Mouse (Mus musculus) C2C12 (cell line): ENCODE measurements around the gene 3100002H09Rik. TPM values are rescaled to one million over a fixed set of nuclear protein-coding genes. Genes with fewer than 3 reads are reported as not detected.

Experiments
- H3K27me3 ChIP-seq: one replicate; pipeline ENCODE4 v1.6.1; 2011; ENCODE audit not compliant: control insufficient read depth, insufficient read depth, insufficient read length
- H3K36me3 ChIP-seq: one replicate; pipeline ENCODE4 v1.6.1; 2011; ENCODE audit not compliant: control insufficient read depth, insufficient read depth
- H3K4me3 ChIP-seq: one replicate; pipeline ENCODE4 v1.5.1; 2011; ENCODE audit warnings: mild to moderate bottlenecking, control low read depth; ENCODE audit not compliant: poor library complexity, insufficient read depth, severe bottlenecking
- H3K79me2 ChIP-seq: one replicate; pipeline ENCODE4 v1.6.1; 2011; ENCODE audit not compliant: control insufficient read depth, insufficient read depth
- H3K79me3 ChIP-seq: one replicate; pipeline ENCODE4 v1.6.1; 2011; ENCODE audit warnings: low read depth, control low read depth
- H3ac ChIP-seq: one replicate; pipeline ENCODE3; 2011; ENCODE audit warnings: low read depth; ENCODE audit not compliant: control insufficient read depth, insufficient read length
- CEBPB ChIP-seq: IDR thresholded peaks from one replicate; pipeline ENCODE4 v1.6.1; 2011; ENCODE audit warnings: low read depth, mild to moderate bottlenecking, control low read depth, moderate library complexity
- CTCF ChIP-seq: IDR thresholded peaks from one replicate; pipeline ENCODE4 v1.5.1; 2011; ENCODE audit not compliant: control insufficient read depth, insufficient read depth, insufficient read length
- FOSL1 ChIP-seq: IDR thresholded peaks from one replicate; pipeline ENCODE4 v1.8.0; 2011; ENCODE audit warnings: mild to moderate bottlenecking, low read length; ENCODE audit not compliant: poor library complexity, insufficient read depth, severe bottlenecking
- MAX ChIP-seq: IDR thresholded peaks from one replicate; pipeline ENCODE4 v1.6.1; 2011; ENCODE audit warnings: mild to moderate bottlenecking, control low read depth
- MYOD1 ChIP-seq: IDR thresholded peaks from one replicate; pipeline ENCODE4 v1.6.1; 2011; ENCODE audit warnings: low read depth; ENCODE audit not compliant: control insufficient read depth, insufficient read length
- MYOG ChIP-seq: IDR thresholded peaks from one replicate; pipeline ENCODE4 v1.6.1; 2011; ENCODE audit not compliant: control insufficient read depth, insufficient read length; ENCODE audit errors: extremely low read depth
- USF1 ChIP-seq: IDR thresholded peaks from one replicate; pipeline ENCODE4 v1.6.1; 2011; ENCODE audit warnings: low read depth, mild to moderate bottlenecking, control low read depth, moderate library complexity
- polyA plus RNA-seq: library from polyadenylated mRNA; unstranded; fragments of >200 nt; fragmentation: generic; extraction: Trizol; gene quantifications from one replicate; pipeline ENCODE4 v1.2.1, GENCODE M21; 2012; ENCODE audit warnings: missing spikeins

Gene 3100002H09Rik
- polyA plus RNA-seq, 1 experiment, result not detected

DNA sequence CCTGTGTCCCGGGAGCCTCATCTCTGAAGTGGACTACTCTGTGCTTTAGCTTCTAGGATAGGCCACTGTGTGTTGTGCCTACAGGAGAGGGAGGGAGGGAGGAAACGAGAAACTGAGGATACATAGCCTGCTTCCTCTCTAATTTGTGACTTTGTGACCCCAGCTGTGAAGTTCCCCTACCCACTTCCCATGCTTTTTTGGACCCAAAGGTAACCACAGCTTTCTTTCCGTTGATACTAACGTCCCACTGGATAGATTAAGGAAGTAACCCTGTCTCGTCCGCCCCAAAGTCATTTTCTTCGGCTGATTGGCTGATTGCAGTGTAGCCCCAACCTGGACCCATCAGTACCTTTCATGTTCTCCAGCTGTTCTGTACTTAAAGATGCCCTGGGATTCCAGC, 29.9 kb downstream of the 3100002H09Rik start:
- no peak overlapping the region for H3ac ChIP-seq
- H3K36me3 ChIP-seq, result no peaks in the 10 kb centered on the region
- no peaks in the 10 kb centered on the region for H3K79me3 ChIP-seq
- TF ChIP-seq MAX, result no peak
- TF ChIP-seq FOSL1, result no peak
- TF ChIP-seq MYOD1, result no peak
- TF ChIP-seq CTCF, result no peak
- no peak for TF ChIP-seq CEBPB
- TF ChIP-seq MYOG, result no peak
- TF ChIP-seq USF1, result no peak
- no peak overlapping the region for H3K4me3 ChIP-seq
- H3K27me3 ChIP-seq, result peaks cover 43% of the 10 kb centered on the region
- H3K79me2 ChIP-seq, result no peaks in the 10 kb centered on the region

GRCm38 (mm10) chr4:124575955-124576445, 34.6 kb downstream of the 3100002H09Rik start:
- H3K79me2 ChIP-seq, result no peaks in the 10 kb centered on the region
- no peaks in the 10 kb centered on the region for H3K36me3 ChIP-seq
- no peaks in the 10 kb centered on the region for H3K79me3 ChIP-seq
- no peak overlapping the region for H3ac ChIP-seq
- TF ChIP-seq MYOD1 (no peak), USF1 (no peak), MYOG (no peak), FOSL1 (no peak), CEBPB (no peak), MAX (no peak), CTCF (no peak)
- peaks cover 52% of the 10 kb centered on the region for H3K27me3 ChIP-seq
- no peak overlapping the region for H3K4me3 ChIP-seq

DNA sequence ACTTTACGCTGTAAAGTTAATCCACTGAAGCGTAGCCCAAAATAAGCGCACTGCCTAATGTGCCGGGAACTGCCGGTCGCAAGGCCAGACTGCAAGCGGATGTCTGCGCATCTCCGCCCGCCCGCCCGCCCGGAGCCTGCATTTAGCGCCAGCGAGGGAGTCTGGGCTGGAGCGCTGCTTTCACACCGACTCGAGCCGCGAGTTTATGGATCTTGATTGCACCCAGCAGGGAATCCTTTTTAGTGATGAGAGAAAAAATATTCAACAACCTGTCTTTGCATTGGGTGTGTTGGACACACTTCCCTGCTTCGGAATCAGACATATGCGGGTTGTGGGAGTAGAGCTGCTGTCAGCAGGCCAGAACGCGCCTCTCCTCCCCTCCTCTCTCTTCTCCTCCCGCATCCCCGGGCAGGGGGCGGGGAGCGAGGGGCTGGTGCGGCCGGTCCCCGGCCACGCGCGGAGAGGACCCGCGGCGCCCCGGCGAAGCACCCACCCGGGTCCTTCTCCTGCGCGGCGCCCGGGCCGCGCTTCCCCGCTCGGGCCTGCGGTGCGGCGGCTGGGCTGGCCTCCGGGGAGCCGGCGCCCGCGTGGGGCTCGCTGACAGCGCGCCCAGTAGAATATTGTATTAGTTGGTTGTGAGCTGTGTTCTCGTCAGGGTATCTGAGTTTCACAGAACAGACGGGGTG, 35.2 kb downstream of the 3100002H09Rik start:
- Histone ChIP-seq H3K27me3 (peaks cover 52% of the 10 kb centered on the region), H3K79me3 (no peaks in the 10 kb centered on the region), H3K4me3 (no peak overlapping the region), H3K36me3 (no peaks in the 10 kb centered on the region), H3ac (no peak overlapping the region), H3K79me2 (no peaks in the 10 kb centered on the region)
- TF ChIP-seq MYOD1 (no peak), FOSL1 (no peak), CTCF (no peak), CEBPB (no peak)

DNA sequence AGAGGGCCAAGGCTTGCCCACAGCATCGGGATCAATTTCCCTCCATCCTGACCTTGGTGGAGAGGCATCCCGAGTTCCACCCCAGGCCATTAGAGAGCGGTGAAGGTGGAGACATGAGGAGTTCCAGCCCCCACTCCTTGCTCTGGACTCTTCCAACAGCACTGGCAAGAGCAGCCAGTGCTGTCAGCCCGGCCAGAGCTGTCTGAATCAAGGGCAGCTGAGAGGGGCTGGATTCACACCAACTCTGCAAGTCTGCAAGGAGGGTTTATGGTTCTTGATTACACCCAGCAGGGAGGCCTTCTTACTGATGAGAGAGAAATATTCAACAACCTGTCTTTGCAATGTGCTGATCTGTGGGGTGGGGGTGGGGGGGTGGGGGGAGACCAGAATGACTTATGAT, 37.0 kb downstream of the 3100002H09Rik start:
- Histone ChIP-seq H3K36me3 (no peaks in the 10 kb centered on the region), H3K79me3 (no peaks in the 10 kb centered on the region), H3ac (no peak overlapping the region), H3K4me3 (no peak overlapping the region), H3K79me2 (no peaks in the 10 kb centered on the region), H3K27me3 (peaks cover 49% of the 10 kb centered on the region)
- TF ChIP-seq MYOG (no peak), FOSL1 (no peak), USF1 (no peak), MYOD1 (no peak), MAX (no peak), CTCF (no peak), CEBPB (no peak)

- H3K27me3 ChIP-seq, result peaks cover 54% of the 10 kb centered on the region
- H3K79me3 ChIP-seq, result no peaks in the 10 kb centered on the region
- no peak overlapping the region for H3ac ChIP-seq
Observed at GRCm38 (mm10) chr4:124570977-124571376, 39.6 kb downstream of the 3100002H09Rik start.

GRCm38 (mm10) chr4:124569661-124570060, 40.9 kb downstream of the 3100002H09Rik start:
- Histone ChIP-seq H3K36me3 (no peaks in the 10 kb centered on the region), H3K4me3 (no peak overlapping the region), H3K79me2 (no peaks in the 10 kb centered on the region), H3K79me3 (no peaks in the 10 kb centered on the region), H3ac (no peak overlapping the region), H3K27me3 (peaks cover 45% of the 10 kb centered on the region)
- no peak for TF ChIP-seq CEBPB
- TF ChIP-seq CTCF, result no peak
- no peak for TF ChIP-seq MYOG
- no peak for TF ChIP-seq USF1
- no peak for TF ChIP-seq MYOD1
- TF ChIP-seq FOSL1, result no peak
- no peak for TF ChIP-seq MAX

More at GRCm38 (mm10) chr4:124570977-124571376, 39.6 kb downstream of the 3100002H09Rik start:
- no peak for TF ChIP-seq MYOD1
- no peak for TF ChIP-seq USF1
- no peak for TF ChIP-seq FOSL1
- no peak for TF ChIP-seq CTCF
- TF ChIP-seq MAX, result no peak
- TF ChIP-seq CEBPB, result no peak
- no peak for TF ChIP-seq MYOG
- H3K36me3 ChIP-seq, result no peaks in the 10 kb centered on the region
- H3K79me2 ChIP-seq, result no peaks in the 10 kb centered on the region
- no peak overlapping the region for H3K4me3 ChIP-seq
